Mouse (Mus musculus) neural tube, embryonic 14.5 days (tissue): ENCODE measurements at regions not wholly inside any gene's neighbourhood (a gene's known extent, or its start where the extent isn't known, plus 50 kb on each side); places are given as distances from the start of the nearest gene placed in this dataset.

Source experiments
- ATAC-seq: fragments of 200-750 bp; cut with Nextera tagmentation; 2 replicates; pipeline ENCODE4 v1.8.0; 2017; ENCODE audit warnings: low read depth, mild to moderate bottlenecking, moderate TSS enrichment, moderate library complexity
- H3K27ac ChIP-seq: fragments of 300-500 bp; sonication (generic); 2 replicates; pipeline ENCODE4 v1.5.1; 2014; ENCODE audit warnings: low read depth, mild to moderate bottlenecking, control low read depth, low read length, moderate library complexity, mixed read lengths
- H3K27me3 ChIP-seq: fragments of 300-500 bp; sonication (generic); 2 replicates; pipeline ENCODE4 v1.6.1; 2014; ENCODE audit warnings: low read length; ENCODE audit not compliant: control insufficient read depth, insufficient read depth
- H3K36me3 ChIP-seq: fragments of 300-500 bp; sonication (generic); 2 replicates; pipeline ENCODE4 v1.6.1; 2014; ENCODE audit warnings: low read length, mixed read lengths; ENCODE audit not compliant: control insufficient read depth, insufficient read depth
- H3K4me1 ChIP-seq: fragments of 300-500 bp; sonication (generic); 2 replicates; pipeline ENCODE4 v1.6.1; 2014; ENCODE audit warnings: low read length; ENCODE audit not compliant: control insufficient read depth, insufficient read depth
- H3K4me2 ChIP-seq: fragments of 300-500 bp; sonication (generic); 2 replicates; pipeline ENCODE4 v1.6.1; 2014; ENCODE audit warnings: mild to moderate bottlenecking, low read depth, low read length, control low read depth
- H3K4me3 ChIP-seq: fragments of 300-500 bp; sonication (generic); 2 replicates; pipeline ENCODE4 v1.5.1; 2014; ENCODE audit warnings: low read depth, low read length, control low read depth, mixed read lengths
- H3K9ac ChIP-seq: fragments of 300-500 bp; sonication (generic); replicated peaks from 2 replicates; pipeline ENCODE4 v1.6.1; 2014; ENCODE audit warnings: low read depth, mild to moderate bottlenecking, control low read depth, low read length, mixed read lengths
- H3K9me3 ChIP-seq: fragments of 300-500 bp; sonication (generic); 2 replicates; pipeline ENCODE4 v1.6.1; 2016; ENCODE audit warnings: low read length; ENCODE audit not compliant: control insufficient read depth
- WGBS: fragments of 180-500 bp; shearing (Covaris S2); extraction: QIAGEN DNeasy Blood & Tissue Kit; methylation state at CpG from one replicate; pipeline ENCODE4 v1.1.7; 2014; 5-methylcytosine and 5-hydroxymethylcytosine counted together

- no peaks in the 10 kb centered on the region for H3K9me3 ChIP-seq
- H3K4me1 ChIP-seq = no peaks in the 10 kb centered on the region
- no peak overlapping the region for H3K4me3 ChIP-seq
- no peak overlapping the region for H3K27ac ChIP-seq
- H3K36me3 ChIP-seq = no peaks in the 10 kb centered on the region
- H3K4me2 ChIP-seq = no peak overlapping the region
- H3K9ac ChIP-seq = no peak overlapping the region
- 92% methylated on average over 3 of the region's 3 CpGs for whole genome bisulfite sequencing
- H3K27me3 ChIP-seq = no peaks in the 10 kb centered on the region
- ATAC-seq = no peak
These were observed 368.0 kb upstream of the Cdh5 start for GRCm38 (mm10) chr8:103733466-103733865.

GRCm38 (mm10) chr8:103738330-103738729 lies 363.1 kb upstream of the Cdh5 start:
- Histone ChIP-seq H3K27ac (no peak overlapping the region), H3K9ac (no peak overlapping the region), H3K4me1 (no peaks in the 10 kb centered on the region), H3K9me3 (no peaks in the 10 kb centered on the region), H3K27me3 (no peaks in the 10 kb centered on the region), H3K36me3 (no peaks in the 10 kb centered on the region), H3K4me3 (no peak overlapping the region), H3K4me2 (no peak overlapping the region)
- no peak for ATAC-seq
- WGBS = 82% methylated on average over 8 of the region's 8 CpGs

GRCm38 (mm10) chr8:103741395-103741794 lies 360.0 kb upstream of the Cdh5 start:
- Histone ChIP-seq H3K27ac (no peak overlapping the region), H3K27me3 (no peaks in the 10 kb centered on the region), H3K9ac (no peak overlapping the region), H3K9me3 (no peaks in the 10 kb centered on the region), H3K4me1 (no peaks in the 10 kb centered on the region), H3K4me2 (no peak overlapping the region), H3K4me3 (no peak overlapping the region), H3K36me3 (no peaks in the 10 kb centered on the region)
- no peak for ATAC-seq
- 79% methylated on average over 8 of the region's 8 CpGs for WGBS

GRCm38 (mm10) chr8:103748734-103749133 lies 352.7 kb upstream of the Cdh5 start:
- H3K4me2 ChIP-seq = no peak overlapping the region
- H3K36me3 ChIP-seq = no peaks in the 10 kb centered on the region
- H3K27ac ChIP-seq = no peak overlapping the region
- H3K9ac ChIP-seq = no peak overlapping the region
- H3K27me3 ChIP-seq = no peaks in the 10 kb centered on the region
- WGBS = 87% methylated on average over 4 of the region's 4 CpGs
- ATAC-seq = no peak
- H3K9me3 ChIP-seq = no peaks in the 10 kb centered on the region
- no peaks in the 10 kb centered on the region for H3K4me1 ChIP-seq
- H3K4me3 ChIP-seq = no peak overlapping the region

GRCm38 (mm10) chr8:103750278-103751097 lies 350.9 kb upstream of the Cdh5 start:
- Histone ChIP-seq H3K9me3 (no peaks in the 10 kb centered on the region), H3K36me3 (no peaks in the 10 kb centered on the region), H3K4me3 (no peak overlapping the region), H3K9ac (no peak overlapping the region), H3K4me1 (no peaks in the 10 kb centered on the region), H3K27ac (no peak overlapping the region), H3K4me2 (no peak overlapping the region), H3K27me3 (no peaks in the 10 kb centered on the region)
- 35% methylated on average over 12 of the region's 12 CpGs for WGBS
- no peak for ATAC-seq

- Histone ChIP-seq H3K4me2 (no peak overlapping the region), H3K9me3 (no peaks in the 10 kb centered on the region), H3K27ac (no peak overlapping the region), H3K4me1 (no peaks in the 10 kb centered on the region), H3K9ac (no peak overlapping the region), H3K27me3 (no peaks in the 10 kb centered on the region), H3K36me3 (no peaks in the 10 kb centered on the region), H3K4me3 (no peak overlapping the region)
- WGBS = 78% methylated on average over 2 of the region's 2 CpGs
- no peak for ATAC-seq
These were observed 350.3 kb upstream of the Cdh5 start for GRCm38 (mm10) chr8:103751161-103751560.

GRCm38 (mm10) chr8:103763821-103764220 lies 337.6 kb upstream of the Cdh5 start:
- no peak for ATAC-seq
- no peaks in the 10 kb centered on the region for H3K9me3 ChIP-seq
- no peak overlapping the region for H3K27ac ChIP-seq
- H3K36me3 ChIP-seq = no peaks in the 10 kb centered on the region
- H3K4me3 ChIP-seq = no peak overlapping the region
- no peaks in the 10 kb centered on the region for H3K27me3 ChIP-seq
- no peak overlapping the region for H3K4me2 ChIP-seq
- no peak overlapping the region for H3K9ac ChIP-seq
- WGBS = 72% methylated on average over 1 of the region's 1 CpGs
- H3K4me1 ChIP-seq = no peaks in the 10 kb centered on the region

- Histone ChIP-seq H3K36me3 (no peaks in the 10 kb centered on the region), H3K27me3 (no peaks in the 10 kb centered on the region), H3K9me3 (no peaks in the 10 kb centered on the region), H3K9ac (no peak overlapping the region), H3K27ac (no peak overlapping the region), H3K4me2 (no peak overlapping the region), H3K4me3 (no peak overlapping the region), H3K4me1 (no peaks in the 10 kb centered on the region)
- WGBS = 93% methylated on average over 6 of the region's 6 CpGs
- ATAC-seq = no peak
These were observed 321.8 kb upstream of the Cdh5 start for GRCm38 (mm10) chr8:103779658-103780057.

- WGBS = 71% methylated on average over 3 of the region's 3 CpGs
- no peak for ATAC-seq
- Histone ChIP-seq H3K27ac (no peak overlapping the region), H3K4me1 (no peaks in the 10 kb centered on the region), H3K9ac (no peak overlapping the region), H3K27me3 (no peaks in the 10 kb centered on the region), H3K4me2 (no peak overlapping the region), H3K4me3 (no peak overlapping the region), H3K9me3 (no peaks in the 10 kb centered on the region), H3K36me3 (no peaks in the 10 kb centered on the region)
These were observed 313.1 kb upstream of the Cdh5 start for GRCm38 (mm10) chr8:103788308-103788707.
